Mouse (Mus musculus) cerebellum, postnatal 10 days (tissue): ENCODE measurements around the gene Wdr61.
"Not testable (repeated sequence)": the region's sequence is repeated elsewhere in the genome, so short reads cannot be mapped to it uniquely, and the experiment has no call there.

Source experiments
- DNase-seq, 2 experiments: peaks; one replicate each; pipeline ENCODE4 v3.0.0; 2021; ENCODE audit warnings: mixed read lengths in 2 of 2

Gene Wdr61

GRCm38 (mm10) chr9:54722596-54722995, 11.7 kb downstream of the Wdr61 start:
- no peak for DNase-seq

DNA sequence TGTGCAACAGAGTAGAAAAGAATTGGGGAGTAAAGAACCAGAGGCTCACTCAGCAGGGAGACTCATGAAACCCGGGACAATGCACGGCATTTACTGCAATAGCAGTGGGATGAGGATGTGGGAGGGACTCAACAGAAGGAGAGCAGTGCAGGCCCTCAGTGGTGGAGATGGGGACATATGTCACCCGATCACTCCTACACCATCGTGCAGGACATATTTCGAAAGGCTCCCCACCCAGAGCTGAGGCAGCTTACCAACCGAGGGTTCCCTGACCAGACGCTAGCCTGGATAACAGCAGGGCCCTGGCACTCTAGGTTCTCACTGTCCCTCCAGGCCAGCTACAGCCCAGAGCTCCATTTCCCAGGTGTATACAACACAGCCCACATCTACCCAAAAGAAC, 12.2 kb downstream of the Wdr61 start:
- no peak for DNase-seq

- DNase-seq: no peak
Measured at GRCm38 (mm10) chr9:54717527-54717926, 16.8 kb downstream of the Wdr61 start.

- DNase-seq: no peak
Measured at GRCm38 (mm10) chr9:54715776-54716175, 18.5 kb downstream of the Wdr61 start.

- DNase-seq: no peak
Measured at GRCm38 (mm10) chr9:54708085-54708484, 26.2 kb downstream of the Wdr61 start.

GRCm38 (mm10) chr9:54707288-54707999, 26.9 kb downstream of the Wdr61 start:
- peak; percentile 43 to 60 for DNase-seq

GRCm38 (mm10) chr9:54705561-54705960, 28.8 kb downstream of the Wdr61 start:
- no peak for DNase-seq

DNA sequence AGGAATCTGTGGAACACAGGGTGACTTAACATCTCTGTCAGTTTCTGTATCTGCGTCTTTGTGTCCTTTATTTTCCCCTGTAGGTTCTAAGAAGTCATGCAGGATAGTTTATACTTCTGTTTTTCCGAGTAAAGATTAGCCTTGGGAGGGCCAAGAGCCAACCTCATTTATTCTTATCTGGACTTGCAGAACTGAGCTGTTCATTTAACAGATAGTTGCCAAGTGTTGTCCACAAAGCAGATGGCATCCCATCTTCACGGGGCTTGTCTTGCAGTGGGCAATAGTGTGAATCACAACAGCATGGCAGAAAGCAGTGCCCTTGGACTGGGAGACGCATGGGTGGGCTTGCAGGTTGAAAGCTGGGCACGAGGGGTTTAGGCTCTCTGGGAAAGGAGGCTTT, 30.0 kb downstream of the Wdr61 start:
- no peak for DNase-seq

DNA sequence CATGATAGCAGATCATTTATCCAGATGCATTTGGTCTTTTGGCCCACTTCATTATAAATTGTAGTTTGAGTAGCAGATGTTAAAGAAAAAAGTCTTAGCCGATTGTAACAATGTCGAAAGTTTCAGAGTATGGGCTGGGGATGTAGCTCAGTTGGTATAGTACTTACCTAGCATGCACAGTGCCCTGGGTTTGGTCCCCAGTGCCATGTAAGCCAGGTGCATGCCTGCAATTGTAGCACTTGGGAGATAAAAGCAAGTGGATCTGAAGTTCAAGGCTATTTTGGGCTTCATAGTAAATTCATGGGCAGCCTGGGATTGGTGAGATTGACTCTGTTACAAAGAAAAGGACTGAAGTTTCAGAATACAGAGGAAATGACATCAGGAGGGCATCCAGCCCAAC, 31.7 kb downstream of the Wdr61 start:
- no peak for DNase-seq

- no peak for DNase-seq
Measured at GRCm38 (mm10) chr9:54700746-54701145, 33.6 kb downstream of the Wdr61 start.

GRCm38 (mm10) chr9:54700174-54700475, 34.2 kb downstream of the Wdr61 start:
- no peak for DNase-seq

GRCm38 (mm10) chr9:54699345-54700173, 34.8 kb downstream of the Wdr61 start:
- DNase-seq: peak; percentile 82 to 86

GRCm38 (mm10) chr9:54699087-54699344, 35.3 kb downstream of the Wdr61 start:
- DNase-seq: no peak

- DNase-seq: no peak
Measured at GRCm38 (mm10) chr9:54698318-54699086, 35.8 kb downstream of the Wdr61 start, which contains the start of gene Dnaja4. Dnaja4 (plus strand) TSS chr9:54698873.

DNA sequence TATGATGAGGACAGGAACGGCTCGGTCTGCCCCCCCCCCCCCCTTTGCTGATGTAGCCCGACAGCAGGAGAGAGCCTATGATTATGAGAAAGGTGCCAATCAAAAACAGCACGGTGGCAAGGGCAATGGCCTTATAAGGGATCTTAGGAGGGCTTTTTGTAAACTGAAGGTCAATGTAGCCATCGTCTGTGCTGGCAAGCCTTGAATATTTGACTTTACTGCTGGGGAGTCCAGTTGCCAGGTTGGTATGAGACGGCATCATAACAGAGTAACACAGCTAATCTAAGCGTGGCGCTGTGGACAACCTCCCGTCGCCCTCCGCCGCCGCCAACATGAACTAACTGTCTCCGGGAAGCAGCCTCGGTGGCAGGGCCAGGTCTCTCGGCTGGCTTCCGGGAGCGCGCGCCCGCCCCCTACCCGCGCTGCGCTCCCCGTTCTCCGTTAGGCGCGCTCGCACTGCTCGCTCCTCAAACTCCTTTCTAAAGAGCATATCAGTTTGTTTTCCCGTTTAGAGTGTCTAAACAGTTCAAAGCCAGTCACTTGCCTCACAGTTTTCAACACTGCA, 43.0 kb downstream of the Wdr61 start:
- DNase-seq: peak; percentile 40 to 48

DNA sequence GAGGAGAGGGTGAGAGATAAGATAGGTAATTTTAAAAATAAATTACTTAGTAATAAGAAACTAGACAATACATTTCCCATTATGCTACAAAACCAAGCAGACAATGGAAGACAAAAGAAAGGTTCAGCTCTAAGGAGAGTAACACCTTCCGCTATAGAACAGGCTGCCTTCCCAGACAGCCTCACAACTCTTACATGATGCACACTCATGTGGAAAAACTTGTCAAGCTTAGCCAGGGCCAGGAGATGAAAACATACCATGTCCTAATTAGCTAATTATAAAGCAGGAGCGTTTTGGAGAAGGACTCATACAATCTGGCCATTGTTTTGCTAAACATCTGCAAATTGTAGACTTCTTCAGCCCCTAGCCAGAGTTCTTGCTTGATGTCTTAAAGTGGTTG, 43.6 kb downstream of the Wdr61 start:
- DNase-seq: not testable (repeated sequence)

DNA sequence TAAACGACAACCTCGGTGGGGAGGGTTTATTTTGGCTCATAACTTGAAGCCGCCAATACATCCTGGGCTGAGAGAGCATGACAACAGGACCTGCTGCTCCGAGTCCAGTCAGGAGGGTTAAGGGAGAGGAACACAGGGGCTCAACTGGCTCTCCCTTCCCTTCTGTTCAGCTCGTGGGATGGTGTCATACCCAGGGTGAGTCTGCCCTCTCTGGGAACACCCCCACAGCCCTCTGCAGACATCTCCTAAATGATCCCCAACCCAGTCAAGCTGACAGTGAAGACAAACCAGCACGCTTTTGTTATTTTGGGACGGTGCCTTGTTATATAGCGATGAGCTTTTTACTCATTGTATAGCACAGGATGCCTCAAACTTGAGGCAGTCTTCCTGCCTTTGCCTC, 44.9 kb downstream of the Wdr61 start:
- no peak for DNase-seq

- DNase-seq: peak in 1 of 2 experiments; percentile 27
Measured at GRCm38 (mm10) chr9:54687246-54688236, 46.8 kb downstream of the Wdr61 start.

DNA sequence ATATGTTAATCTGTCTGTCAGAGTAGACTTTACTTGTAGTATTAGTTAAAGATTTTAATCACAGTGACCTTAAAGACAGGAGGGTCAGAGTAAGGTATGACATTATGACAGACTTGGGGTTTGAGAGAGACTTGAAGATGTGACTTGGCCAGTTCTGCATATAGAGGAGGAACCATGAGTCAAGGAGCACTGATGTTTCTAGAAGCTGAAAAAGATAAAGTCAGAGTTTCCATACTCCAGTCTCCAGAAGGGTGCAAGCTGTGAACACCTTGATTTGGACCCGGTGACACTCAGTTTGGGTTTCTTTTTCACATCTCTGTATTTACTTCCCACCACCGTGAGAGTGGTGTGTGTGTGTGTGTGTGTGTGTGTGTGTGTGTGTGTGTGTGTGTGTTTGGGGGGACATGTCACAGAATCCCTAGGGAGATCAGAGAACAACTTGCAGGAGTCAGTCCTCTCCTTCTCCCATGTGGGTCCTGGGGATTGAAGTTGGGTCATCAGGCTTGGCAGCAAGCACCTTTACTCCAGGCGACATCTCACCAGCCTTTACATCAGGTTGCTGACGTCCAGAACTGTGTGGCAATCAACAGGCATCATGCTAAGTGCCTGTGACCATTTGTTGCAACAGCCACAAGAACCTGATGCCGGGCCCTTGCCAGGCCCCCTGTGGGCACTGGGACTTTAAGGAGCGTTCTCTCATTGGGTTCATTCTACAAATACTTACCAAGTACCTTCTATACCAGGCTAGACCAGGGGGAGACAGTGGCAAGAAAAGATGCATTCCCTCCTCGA, 50.3 kb downstream of the Wdr61 start:
- no peak for DNase-seq

DNA sequence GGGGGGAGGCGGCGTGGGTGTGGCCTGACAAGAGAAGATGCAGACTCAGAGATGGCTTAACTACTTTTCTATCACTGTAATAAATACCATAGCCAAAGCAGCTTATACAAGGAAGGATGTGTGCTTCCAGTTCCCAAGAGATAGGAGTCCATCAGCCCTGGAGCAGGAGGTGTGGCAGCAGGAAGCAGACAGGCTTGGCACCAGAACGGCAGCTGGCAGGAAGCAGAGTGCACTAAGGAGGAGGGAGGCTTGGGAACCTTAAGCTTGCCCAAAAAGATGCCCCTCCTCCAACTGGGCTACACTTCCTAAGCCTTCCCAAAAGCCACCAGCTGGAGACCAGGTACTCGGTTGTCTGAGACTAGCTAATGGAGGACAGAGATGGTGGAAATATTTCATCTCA, 51.5 kb downstream of the Wdr61 start:
- DNase-seq: peak; percentile 86 to 89

DNA sequence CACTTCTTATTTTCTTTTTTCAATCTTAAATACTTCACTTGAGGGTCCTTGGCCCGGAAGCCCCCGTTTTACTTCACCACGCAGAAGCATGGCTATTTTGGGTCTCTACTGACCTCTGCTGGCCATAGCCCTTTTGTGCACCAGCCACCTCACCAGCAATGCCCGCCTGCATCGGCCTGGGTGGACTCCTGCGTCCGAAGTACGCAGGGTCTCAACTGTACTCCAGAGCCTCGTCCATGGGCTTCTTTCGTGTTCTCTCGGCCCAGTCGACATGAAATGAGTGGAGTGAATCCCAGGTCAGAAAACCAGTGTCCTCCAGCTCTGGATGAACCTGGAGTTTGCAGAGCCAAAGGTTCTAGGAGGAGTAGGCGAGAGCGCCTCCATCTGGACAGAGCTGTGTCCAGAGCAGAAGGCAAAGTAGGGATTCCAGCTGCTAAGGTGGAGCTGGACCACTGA, 57.8 kb downstream of the Wdr61 start:
- DNase-seq: peak; percentile 90 to 92
